Mouse (Mus musculus): Measurements from ENCODE around the gene Pik3cg. TPM values are rescaled to one million over a fixed set of nuclear protein-coding genes. Genes with fewer than 3 reads are reported as not detected.
A peak's percentile ranks its signal among the peaks of the same experiment; 100 is the strongest.

Gene Pik3cg
- polyA plus RNA-seq, 1 experiment: 3.4 TPM

DNA sequence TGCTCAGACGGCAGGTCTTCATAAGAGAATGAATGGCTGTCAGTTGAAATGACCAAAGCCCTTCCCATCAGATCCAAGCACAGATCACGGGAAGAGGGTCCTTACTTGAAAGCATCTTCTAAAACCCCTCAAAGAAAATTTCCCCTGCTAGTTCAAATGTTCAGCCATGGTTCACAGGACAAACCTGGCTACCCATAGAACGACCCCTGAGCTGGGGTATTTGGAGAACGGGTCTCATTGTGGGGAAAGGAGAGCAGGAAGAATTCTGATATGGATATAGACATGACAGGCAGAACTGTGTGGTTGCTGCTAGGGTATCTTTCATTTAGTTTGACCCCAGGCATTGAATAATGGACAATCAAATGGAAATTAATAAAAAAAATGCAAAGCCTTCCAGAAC, 62.8 kb downstream of the Pik3cg start:
- no peaks in the 10 kb centered on the region for H3K4me1 ChIP-seq (ENCODE audit: control insufficient read depth, insufficient read depth, insufficient read length, low read length)
- H3K27me3 ChIP-seq (ENCODE audit: control insufficient read depth, insufficient read depth, low read length): no peaks in the 10 kb centered on the region
- no peak overlapping the region for H3K4me3 ChIP-seq (ENCODE audit: low read depth, low read length)
- TF ChIP-seq POLR2A (IDR thresholded peaks at IDR 0.05; ENCODE audit: low read depth, low read length) (no peak), CTCF (IDR thresholded peaks at IDR 0.05; ENCODE audit: extremely low read depth, insufficient read length, insufficient replicate concordance, low read depth, low read length) (no peak)
- no peaks in the 10 kb centered on the region for H3K36me3 ChIP-seq (ENCODE audit: control insufficient read depth, insufficient read depth, low read length)
- WGBS: 74% methylated on average over 4 of the region's 4 CpGs
- no peak overlapping the region for H3K27ac ChIP-seq (ENCODE audit: insufficient read depth, low read depth, low read length)

DNA sequence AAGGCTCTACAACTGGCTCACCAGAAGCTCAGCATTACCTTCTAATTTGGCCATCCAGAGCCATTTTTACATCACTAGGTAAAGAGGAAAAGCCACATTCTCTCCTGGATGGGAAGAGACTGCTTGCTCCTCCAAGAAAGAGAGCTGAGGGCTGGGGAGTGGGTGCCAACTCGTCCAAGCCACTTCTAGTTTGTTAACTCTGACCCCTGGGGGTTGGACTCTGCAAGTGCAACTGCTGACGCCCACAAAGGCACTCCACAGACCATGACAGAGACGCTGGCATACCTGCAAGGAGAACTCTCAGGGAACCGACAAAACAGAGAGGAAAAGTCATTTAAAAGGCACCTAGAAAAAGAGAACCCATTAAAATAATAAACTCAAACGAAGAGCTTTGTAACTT, 63.9 kb downstream of the Pik3cg start:
- Histone ChIP-seq H3K27me3 (ENCODE audit: control insufficient read depth, insufficient read depth, low read length) (no peaks in the 10 kb centered on the region), H3K4me3 (ENCODE audit: low read depth, low read length) (no peak overlapping the region), H3K4me1 (ENCODE audit: control insufficient read depth, insufficient read depth, insufficient read length, low read length) (no peaks in the 10 kb centered on the region), H3K27ac (ENCODE audit: insufficient read depth, low read depth, low read length) (no peak overlapping the region), H3K36me3 (ENCODE audit: control insufficient read depth, insufficient read depth, low read length) (no peaks in the 10 kb centered on the region)
- WGBS: 1% methylated on average over 5 of the region's 5 CpGs
- TF ChIP-seq CTCF (IDR thresholded peaks at IDR 0.05; ENCODE audit: extremely low read depth, insufficient read length, insufficient replicate concordance, low read depth, low read length) (peak; percentile 84; the same call in 1 of the 2 replicates), POLR2A (IDR thresholded peaks at IDR 0.05; ENCODE audit: low read depth, low read length) (no peak)

GRCm38 (mm10) chr12:32143782-32144181, 64.7 kb downstream of the Pik3cg start:
- WGBS: 82% methylated on average over 5 of the region's 5 CpGs
- Histone ChIP-seq H3K4me1 (ENCODE audit: control insufficient read depth, insufficient read depth, insufficient read length, low read length) (no peaks in the 10 kb centered on the region), H3K36me3 (ENCODE audit: control insufficient read depth, insufficient read depth, low read length) (no peaks in the 10 kb centered on the region), H3K4me3 (ENCODE audit: low read depth, low read length) (no peak overlapping the region), H3K27ac (ENCODE audit: insufficient read depth, low read depth, low read length) (no peak overlapping the region), H3K27me3 (ENCODE audit: control insufficient read depth, insufficient read depth, low read length) (no peaks in the 10 kb centered on the region)
- TF ChIP-seq CTCF (IDR thresholded peaks at IDR 0.05; ENCODE audit: extremely low read depth, insufficient read length, insufficient replicate concordance, low read depth, low read length) (no peak), POLR2A (IDR thresholded peaks at IDR 0.05; ENCODE audit: low read depth, low read length) (no peak)

GRCm38 (mm10) chr12:32143151-32143550, 65.3 kb downstream of the Pik3cg start:
- Histone ChIP-seq H3K4me1 (ENCODE audit: control insufficient read depth, insufficient read depth, insufficient read length, low read length) (no peaks in the 10 kb centered on the region), H3K36me3 (ENCODE audit: control insufficient read depth, insufficient read depth, low read length) (no peaks in the 10 kb centered on the region), H3K27me3 (ENCODE audit: control insufficient read depth, insufficient read depth, low read length) (no peaks in the 10 kb centered on the region), H3K4me3 (ENCODE audit: low read depth, low read length) (no peak overlapping the region), H3K27ac (ENCODE audit: insufficient read depth, low read depth, low read length) (no peak overlapping the region)
- TF ChIP-seq POLR2A (IDR thresholded peaks at IDR 0.05; ENCODE audit: low read depth, low read length) (no peak), CTCF (IDR thresholded peaks at IDR 0.05; ENCODE audit: extremely low read depth, insufficient read length, insufficient replicate concordance, low read depth, low read length) (no peak)
- WGBS: 54% methylated on average over 4 of the region's 4 CpGs

GRCm38 (mm10) chr12:32141766-32142165, 66.7 kb downstream of the Pik3cg start:
- Histone ChIP-seq H3K27ac (ENCODE audit: insufficient read depth, low read depth, low read length) (no peak overlapping the region), H3K36me3 (ENCODE audit: control insufficient read depth, insufficient read depth, low read length) (no peaks in the 10 kb centered on the region), H3K4me3 (ENCODE audit: low read depth, low read length) (no peak overlapping the region), H3K4me1 (ENCODE audit: control insufficient read depth, insufficient read depth, insufficient read length, low read length) (no peaks in the 10 kb centered on the region), H3K27me3 (ENCODE audit: control insufficient read depth, insufficient read depth, low read length) (no peaks in the 10 kb centered on the region)
- TF ChIP-seq CTCF (IDR thresholded peaks at IDR 0.05; ENCODE audit: extremely low read depth, insufficient read length, insufficient replicate concordance, low read depth, low read length): no peak
- TF ChIP-seq POLR2A (IDR thresholded peaks at IDR 0.05; ENCODE audit: low read depth, low read length): no peak

DNA sequence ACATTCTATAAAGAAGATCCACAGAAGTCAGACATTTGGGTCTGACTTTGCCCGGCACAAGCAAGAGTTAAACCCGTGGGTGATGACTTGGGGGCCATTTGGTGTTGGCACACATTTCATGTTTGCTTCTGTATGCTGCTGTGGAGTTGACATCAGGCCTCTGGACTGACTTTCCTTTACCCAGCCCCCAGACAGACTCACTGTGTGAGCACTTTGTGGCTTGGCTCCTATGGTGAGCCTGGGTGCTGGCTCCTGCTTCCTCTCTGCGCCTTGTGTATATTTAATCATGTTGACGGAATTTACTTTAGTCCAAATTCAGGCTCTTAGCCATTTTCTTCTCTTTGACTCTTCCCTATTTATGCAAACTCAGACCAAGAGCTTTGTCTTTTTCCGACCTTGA, 69.6 kb downstream of the Pik3cg start:
- no peaks in the 10 kb centered on the region for H3K27me3 ChIP-seq (ENCODE audit: control insufficient read depth, insufficient read depth, low read length)
- peak overlapping the region; percentile 57; the same call in 1 of the 2 replicates for H3K27ac ChIP-seq (ENCODE audit: insufficient read depth, low read depth, low read length)
- H3K4me1 ChIP-seq (ENCODE audit: control insufficient read depth, insufficient read depth, insufficient read length, low read length): no peaks in the 10 kb centered on the region
- H3K36me3 ChIP-seq (ENCODE audit: control insufficient read depth, insufficient read depth, low read length): no peaks in the 10 kb centered on the region
- no peak for TF ChIP-seq POLR2A (IDR thresholded peaks at IDR 0.05; ENCODE audit: low read depth, low read length)
- no peak for TF ChIP-seq CTCF (IDR thresholded peaks at IDR 0.05; ENCODE audit: extremely low read depth, insufficient read length, insufficient replicate concordance, low read depth, low read length)
- H3K4me3 ChIP-seq (ENCODE audit: low read depth, low read length): no peak overlapping the region
- WGBS: 64% methylated on average over 5 of the region's 5 CpGs

GRCm38 (mm10) chr12:32138362-32138761, 70.1 kb downstream of the Pik3cg start:
- no peaks in the 10 kb centered on the region for H3K36me3 ChIP-seq (ENCODE audit: control insufficient read depth, insufficient read depth, low read length)
- TF ChIP-seq POLR2A (IDR thresholded peaks at IDR 0.05; ENCODE audit: low read depth, low read length) (no peak), CTCF (IDR thresholded peaks at IDR 0.05; ENCODE audit: extremely low read depth, insufficient read length, insufficient replicate concordance, low read depth, low read length) (no peak)
- WGBS: 58% methylated on average over 9 of the region's 9 CpGs
- H3K27me3 ChIP-seq (ENCODE audit: control insufficient read depth, insufficient read depth, low read length): no peaks in the 10 kb centered on the region
- no peaks in the 10 kb centered on the region for H3K4me1 ChIP-seq (ENCODE audit: control insufficient read depth, insufficient read depth, insufficient read length, low read length)
- H3K27ac ChIP-seq (ENCODE audit: insufficient read depth, low read depth, low read length): 0 out of 2 replicates have a peak overlapping the region, but pooled peaks have one; percentile 4
- H3K4me3 ChIP-seq (ENCODE audit: low read depth, low read length): no peak overlapping the region

GRCm38 (mm10) chr12:32137542-32137941, 70.9 kb downstream of the Pik3cg start:
- no peaks in the 10 kb centered on the region for H3K36me3 ChIP-seq (ENCODE audit: control insufficient read depth, insufficient read depth, low read length)
- TF ChIP-seq POLR2A (IDR thresholded peaks at IDR 0.05; ENCODE audit: low read depth, low read length) (no peak), CTCF (IDR thresholded peaks at IDR 0.05; ENCODE audit: extremely low read depth, insufficient read length, insufficient replicate concordance, low read depth, low read length) (no peak)
- 47% methylated on average over 2 of the region's 2 CpGs for WGBS
- H3K4me1 ChIP-seq (ENCODE audit: control insufficient read depth, insufficient read depth, insufficient read length, low read length): no peaks in the 10 kb centered on the region
- H3K4me3 ChIP-seq (ENCODE audit: low read depth, low read length): no peak overlapping the region
- no peaks in the 10 kb centered on the region for H3K27me3 ChIP-seq (ENCODE audit: control insufficient read depth, insufficient read depth, low read length)
- no peak overlapping the region for H3K27ac ChIP-seq (ENCODE audit: insufficient read depth, low read depth, low read length)
